Mouse (Mus musculus) thymus, adult 18-20 months (tissue): ENCODE data around the gene Ube2f.

Experiments
- DNase-seq, 2 experiments: peaks; one replicate each; pipeline ENCODE4 v3.0.0; 2022; ENCODE audit warnings: mixed read lengths in 2 of 2

The Ube2f gene

GRCm38 (mm10) chr1:91249564-91250414 is at the start of gene Ube2f:
TSS of gene Ube2f (plus strand) at chr1:91250304.
- DNase-seq = peak; percentile 78 to 87

GRCm38 (mm10) chr1:91201122-91201521 is 49.0 kb upstream of the Ube2f start:
- no peak for DNase-seq

GRCm38 (mm10) chr1:91204221-91204765 is 45.8 kb upstream of the Ube2f start:
- no peak for DNase-seq

DNA sequence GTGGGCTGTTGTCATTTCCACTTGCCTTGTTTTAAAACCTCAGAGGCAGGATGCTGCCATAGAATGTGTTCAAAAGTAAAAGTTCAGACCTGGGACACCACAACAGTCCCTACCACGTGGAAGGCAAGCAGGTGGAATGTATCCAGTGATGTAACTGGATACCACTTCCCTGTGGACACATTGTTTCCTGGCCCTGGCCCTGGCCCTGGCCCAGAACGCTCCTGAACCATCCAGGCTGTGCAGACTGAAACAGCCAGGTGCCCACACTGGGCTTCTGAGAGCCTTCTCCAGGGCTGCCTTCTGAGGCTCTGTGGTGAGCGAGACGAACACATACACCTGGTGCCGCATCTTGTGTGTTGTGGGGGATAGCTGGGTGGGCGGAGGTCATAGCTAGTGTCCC is 44.5 kb upstream of the Ube2f start:
- no peak for DNase-seq

DNA sequence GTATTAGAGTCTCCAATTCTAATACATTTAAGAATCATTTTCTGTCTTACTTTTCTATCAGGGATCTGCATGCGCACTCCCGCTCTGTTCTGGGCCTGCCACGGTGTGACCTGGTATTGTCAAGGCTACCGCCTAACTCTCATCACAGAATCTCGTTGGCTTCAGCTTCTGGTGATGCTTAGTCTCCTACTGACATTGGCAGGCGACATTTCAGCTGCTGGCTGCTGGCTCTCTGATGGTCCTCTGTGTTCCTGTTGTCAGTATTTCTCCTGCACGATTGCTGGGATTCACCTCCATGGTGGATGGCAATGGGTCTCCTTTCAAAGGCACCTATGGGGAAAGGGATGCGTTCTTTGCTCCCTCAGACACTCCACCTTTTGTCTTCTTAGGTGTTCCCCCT is 43.8 kb upstream of the Ube2f start:
- no peak for DNase-seq

- DNase-seq = no peak
Measured at GRCm38 (mm10) chr1:91206873-91207272, 43.2 kb upstream of the Ube2f start.

- no peak for DNase-seq
Measured at GRCm38 (mm10) chr1:91207334-91208074, 42.6 kb upstream of the Ube2f start.

DNA sequence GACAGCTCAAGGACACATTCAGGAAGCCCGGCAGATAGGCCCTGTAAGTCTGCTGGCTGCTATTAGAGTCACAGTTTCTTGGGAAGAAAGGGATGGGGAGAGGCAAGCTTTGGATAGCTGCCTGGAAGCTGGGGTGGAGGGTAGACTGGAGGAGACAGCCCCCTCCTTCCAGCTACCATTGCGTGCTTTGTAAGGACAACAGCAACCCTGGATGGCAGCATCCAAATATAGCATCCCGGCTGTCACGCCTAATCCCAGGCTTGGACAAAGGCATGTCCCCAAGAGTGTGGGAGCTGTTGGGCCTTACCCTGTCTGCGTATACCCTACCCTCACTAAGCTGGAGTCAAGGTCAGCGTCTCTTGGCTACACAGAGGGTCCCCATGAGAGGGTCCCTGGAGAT is 40.8 kb upstream of the Ube2f start:
- DNase-seq = no peak

DNA sequence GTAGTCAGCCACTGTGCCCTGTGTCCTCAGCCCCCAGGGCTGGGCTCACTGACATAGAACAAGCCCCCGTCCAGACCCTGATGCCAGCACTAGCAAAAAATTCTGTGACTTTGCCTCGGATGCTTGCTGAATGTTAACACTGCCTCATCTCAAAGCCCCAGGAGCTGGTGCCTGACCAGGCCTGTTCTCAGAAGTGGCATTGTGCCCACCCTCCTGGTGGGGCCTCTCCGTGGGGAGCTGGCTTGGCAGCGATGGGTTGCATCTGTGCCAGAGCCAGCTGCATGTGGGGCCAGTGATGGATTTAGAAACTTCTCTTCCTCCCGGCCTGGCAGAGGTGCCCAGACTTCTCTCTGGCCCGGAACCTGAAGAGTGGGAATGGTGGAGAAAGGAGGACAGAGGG is 40.3 kb upstream of the Ube2f start:
- DNase-seq = no peak

- DNase-seq = peak; percentile 39 to 64
Measured at GRCm38 (mm10) chr1:91211099-91211498, 39.0 kb upstream of the Ube2f start.

DNA sequence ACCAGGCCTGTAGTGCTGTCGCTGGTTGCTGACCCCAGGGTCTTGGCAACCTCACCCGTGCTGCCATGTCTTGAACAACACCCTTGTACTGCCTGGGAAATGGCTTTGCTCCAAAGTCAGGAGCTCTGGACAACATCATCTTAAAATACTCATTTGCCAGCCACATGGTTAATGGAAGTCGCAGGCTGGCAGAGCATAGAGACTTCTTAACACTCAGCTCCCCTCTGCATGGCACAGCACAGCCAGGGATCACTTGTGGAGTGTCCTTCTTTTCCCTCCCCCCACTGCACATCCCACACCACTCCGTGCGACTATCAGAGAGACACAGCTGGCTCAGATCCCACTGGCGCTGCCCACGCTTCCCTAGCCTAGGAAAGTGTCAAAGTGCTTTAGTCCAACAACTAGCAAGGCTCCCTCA is 38.5 kb upstream of the Ube2f start:
- no peak for DNase-seq

DNA sequence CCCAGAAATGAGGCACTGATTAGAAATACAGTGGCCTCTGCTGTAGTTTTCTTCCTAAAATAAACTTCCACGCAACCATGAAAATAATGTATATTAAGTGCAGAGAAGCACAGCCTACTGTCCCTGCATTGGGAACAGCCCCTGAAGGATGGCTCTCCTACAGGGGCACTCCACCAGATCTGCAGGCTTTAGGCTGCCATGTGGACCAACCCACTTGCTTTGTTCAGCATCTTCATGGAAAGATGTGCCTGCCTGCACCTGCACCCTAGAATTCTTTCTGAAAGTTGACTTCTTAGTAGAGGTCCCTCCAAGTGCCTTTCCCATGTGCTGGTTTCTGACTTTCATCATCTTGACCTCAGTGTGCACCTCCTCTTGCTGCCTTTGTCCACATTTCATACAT is 34.8 kb upstream of the Ube2f start:
- DNase-seq = no peak

- no peak for DNase-seq
Measured at GRCm38 (mm10) chr1:91215981-91216380, 34.1 kb upstream of the Ube2f start.

DNA sequence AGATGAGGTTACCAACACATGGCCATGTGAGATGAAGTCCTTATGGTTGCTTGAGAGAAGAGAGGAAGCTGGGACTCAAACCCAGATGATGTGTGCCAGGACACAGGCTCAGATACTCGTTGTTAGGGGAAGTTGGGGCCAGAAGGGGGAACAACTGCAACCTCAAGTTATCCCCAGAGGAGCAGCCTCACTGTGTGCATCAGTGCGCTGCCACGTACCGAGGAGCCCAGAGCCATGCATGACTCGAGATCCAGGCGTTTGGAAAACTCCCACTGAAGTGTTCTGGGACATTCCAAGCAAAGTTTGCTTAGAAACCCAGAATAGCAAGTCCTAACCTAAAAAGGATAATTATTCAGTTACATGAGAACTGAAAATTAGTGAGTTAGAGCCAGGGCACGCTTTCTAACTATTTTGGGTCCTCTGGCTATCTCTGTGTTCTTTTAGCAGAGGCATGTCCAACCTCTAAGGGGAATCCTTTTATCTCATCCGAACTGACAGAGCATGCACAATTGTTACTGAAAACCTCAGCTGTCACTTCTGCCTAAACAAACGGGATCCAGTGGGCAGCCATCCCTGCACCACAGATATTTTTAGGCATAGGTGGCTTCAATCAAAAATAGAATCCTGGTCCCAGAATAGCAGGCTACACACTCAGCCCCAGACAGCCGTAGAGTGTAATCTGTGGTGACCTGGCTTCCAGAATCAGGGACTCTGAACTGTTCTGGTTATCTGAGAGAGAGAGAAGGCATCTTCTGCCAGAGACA is 33.4 kb upstream of the Ube2f start:
- DNase-seq = no peak

DNA sequence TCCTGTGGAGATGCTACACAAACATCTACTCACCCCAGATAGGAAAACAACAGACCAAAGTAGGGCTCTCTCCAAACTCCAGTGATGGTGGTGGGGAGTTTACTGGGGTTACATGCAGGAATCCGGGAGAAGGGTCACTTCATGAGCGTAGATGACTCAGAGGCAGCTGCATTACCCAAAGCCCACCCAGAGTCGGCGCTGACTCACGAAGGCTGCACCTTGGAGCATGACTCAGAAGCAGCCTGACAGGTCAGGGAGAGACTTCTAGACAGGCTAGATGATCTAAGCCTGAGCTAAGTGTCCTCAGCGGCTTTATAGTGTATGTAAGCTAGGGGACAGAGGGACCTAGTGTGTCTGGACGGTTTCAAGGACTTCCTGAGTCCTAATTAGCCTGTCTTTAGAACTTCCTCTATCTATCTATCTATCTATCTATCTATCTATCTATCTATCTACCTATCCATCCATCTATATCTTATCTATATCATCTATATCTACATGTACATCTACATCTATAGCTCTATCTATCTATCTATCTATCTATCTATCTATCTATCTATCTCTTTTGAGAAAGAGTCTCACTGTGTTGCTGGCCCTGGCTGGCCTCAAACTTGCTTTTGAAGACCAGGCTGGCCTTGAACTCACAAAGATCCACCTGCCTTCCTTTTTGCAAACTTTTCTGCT is 30.3 kb upstream of the Ube2f start:
- no peak for DNase-seq

DNA sequence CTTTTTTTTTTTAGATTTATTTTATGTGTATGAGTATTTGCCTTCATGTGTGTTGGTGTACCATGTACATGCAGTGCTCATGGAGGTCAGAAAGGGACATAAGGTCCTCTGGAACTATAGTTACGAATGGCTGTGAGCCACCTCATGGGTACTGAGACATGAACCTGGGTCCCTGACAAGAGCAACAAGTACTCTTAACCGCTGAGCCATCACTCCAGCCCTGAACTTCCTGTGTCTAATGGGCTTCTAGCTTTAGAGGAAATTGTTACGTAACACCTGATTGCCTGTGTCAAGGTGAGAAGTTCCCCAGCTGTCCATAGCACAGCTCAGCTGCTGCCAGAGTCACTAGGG is 29.8 kb upstream of the Ube2f start:
- no peak for DNase-seq

DNA sequence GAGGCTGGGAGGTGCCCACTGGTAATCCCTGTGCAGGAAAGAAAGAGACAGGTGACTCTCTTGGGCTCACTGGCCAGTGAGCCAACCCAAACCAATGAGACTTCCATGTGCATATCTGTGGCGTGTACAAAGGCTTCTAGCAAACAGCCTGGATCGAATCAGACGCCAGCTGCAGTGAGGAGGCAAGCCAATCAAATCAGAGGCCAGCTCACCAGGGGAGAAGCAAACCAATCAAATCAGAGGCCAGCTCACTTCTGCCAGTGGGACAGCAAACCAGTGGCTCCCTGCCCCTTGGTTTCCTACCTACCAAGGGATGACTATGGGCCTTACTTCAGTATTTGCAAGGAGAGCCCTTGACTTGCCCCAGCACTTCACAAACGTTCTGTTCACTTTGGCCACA is 23.5 kb upstream of the Ube2f start:
- DNase-seq = no peak

DNA sequence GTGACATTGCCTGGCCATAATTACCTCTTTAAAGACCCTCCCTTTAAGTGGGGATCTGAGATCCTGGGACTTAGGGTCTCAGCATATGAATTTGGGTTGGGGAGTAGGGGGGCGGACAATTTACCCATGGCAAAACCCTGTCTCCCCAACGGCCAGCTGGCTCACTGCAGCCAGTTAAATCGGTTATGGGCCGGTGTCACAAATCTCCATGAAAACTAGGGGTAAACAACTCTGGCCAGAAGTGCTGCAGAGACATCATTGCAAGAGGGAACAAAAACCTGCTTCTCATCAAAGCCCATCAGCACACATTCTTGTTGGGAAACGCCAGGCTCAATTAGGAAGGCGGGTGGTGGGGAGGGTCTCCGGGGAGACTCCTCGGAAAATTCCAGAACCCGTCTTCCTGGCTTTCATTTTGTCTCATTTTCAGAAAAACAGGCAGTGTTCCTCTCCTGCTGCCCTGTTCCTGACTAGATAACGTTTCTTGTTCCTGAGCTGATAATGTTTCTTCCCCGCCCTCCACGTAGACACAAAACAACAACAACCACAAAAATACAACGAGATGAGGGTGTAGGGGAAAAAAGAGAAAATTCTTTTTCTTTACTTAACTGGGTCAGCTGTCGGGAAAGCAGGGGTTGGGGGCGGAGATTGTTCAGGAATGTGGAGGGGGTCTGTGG is 22.6 kb upstream of the Ube2f start:
- DNase-seq = no peak

DNA sequence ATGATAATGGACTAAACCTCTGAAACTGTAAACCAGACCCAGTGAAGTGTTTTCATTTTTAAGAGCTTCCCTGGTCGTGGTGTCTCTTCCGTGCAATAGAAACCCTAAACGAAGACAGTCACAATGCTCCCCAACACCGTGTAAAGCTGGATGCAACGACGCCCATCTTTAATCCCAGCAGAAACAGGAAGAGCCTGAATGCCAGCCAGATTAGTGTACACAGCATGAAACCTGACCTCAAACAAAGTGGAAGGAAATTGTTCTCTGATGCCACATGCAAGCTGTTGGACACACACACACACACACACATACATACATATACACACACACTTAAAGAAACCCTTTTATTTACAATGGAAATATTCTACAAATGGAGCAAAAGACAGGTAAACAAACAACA is 19.0 kb upstream of the Ube2f start:
- no peak for DNase-seq

DNA sequence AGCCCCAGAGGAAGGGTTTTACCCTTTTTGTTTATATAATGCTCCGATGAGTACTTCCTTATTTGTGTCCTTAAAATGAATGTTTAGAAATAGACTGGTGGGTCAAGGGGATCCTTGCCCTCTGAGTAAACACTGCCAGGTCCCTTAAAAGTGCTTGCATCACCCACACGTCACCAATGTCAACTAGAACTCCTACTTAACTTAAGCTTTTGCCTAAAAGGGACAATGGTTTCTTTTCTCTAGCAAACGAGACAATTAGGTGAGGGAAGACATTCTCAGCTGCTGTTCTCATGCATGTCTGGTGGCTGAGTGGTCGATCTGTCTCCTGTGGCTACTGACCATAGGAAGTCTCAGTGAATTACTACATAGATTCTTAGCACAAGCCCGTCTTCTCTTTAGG is 18.2 kb upstream of the Ube2f start:
- no peak for DNase-seq

- no peak for DNase-seq
Measured at GRCm38 (mm10) chr1:91235395-91235794, 14.7 kb upstream of the Ube2f start.

GRCm38 (mm10) chr1:91237676-91238075 is 12.4 kb upstream of the Ube2f start:
- no peak for DNase-seq
